Mouse (Mus musculus): Measurements from ENCODE around the gene Elmsan1.

The Elmsan1 gene

GRCm38 (mm10) chr12:84176126-84176769 lies 42.4 kb downstream of the Elmsan1 start:
- DNase-seq (ENCODE audit: low read depth, low spot score): peak; percentile 80

GRCm38 (mm10) chr12:84175659-84176061 lies 43.0 kb downstream of the Elmsan1 start:
- peak; percentile 86 for DNase-seq (ENCODE audit: low read depth, low spot score)

DNA sequence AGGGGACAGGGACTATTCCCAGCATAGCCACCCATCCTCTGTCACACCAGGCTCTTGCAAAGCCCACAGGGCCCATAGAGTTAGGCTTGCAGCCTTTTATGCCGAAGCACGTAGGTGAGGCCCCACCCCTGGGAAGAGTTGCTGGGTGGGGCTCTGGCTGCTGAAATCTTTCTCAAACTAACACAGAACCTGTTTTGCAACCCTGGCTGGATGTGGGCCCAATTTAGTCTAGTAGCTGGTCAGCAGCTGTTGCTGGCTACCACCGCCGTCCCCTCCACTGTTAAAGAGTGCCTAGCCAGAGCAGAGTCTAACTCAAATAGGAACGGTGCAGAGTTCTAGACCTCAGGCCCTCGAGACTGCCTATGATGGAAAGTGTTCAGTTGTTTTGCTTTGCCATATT lies 43.8 kb downstream of the Elmsan1 start:
- no peak for DNase-seq (ENCODE audit: low read depth, low spot score)

GRCm38 (mm10) chr12:84174190-84174811 lies 44.4 kb downstream of the Elmsan1 start:
- no peak for DNase-seq (ENCODE audit: low read depth, low spot score)

GRCm38 (mm10) chr12:84173309-84173915 lies 45.3 kb downstream of the Elmsan1 start:
- peak; percentile 45 for DNase-seq (ENCODE audit: low read depth, low spot score)

GRCm38 (mm10) chr12:84172862-84173261 lies 45.8 kb downstream of the Elmsan1 start:
- no peak for DNase-seq (ENCODE audit: low read depth, low spot score)

DNA sequence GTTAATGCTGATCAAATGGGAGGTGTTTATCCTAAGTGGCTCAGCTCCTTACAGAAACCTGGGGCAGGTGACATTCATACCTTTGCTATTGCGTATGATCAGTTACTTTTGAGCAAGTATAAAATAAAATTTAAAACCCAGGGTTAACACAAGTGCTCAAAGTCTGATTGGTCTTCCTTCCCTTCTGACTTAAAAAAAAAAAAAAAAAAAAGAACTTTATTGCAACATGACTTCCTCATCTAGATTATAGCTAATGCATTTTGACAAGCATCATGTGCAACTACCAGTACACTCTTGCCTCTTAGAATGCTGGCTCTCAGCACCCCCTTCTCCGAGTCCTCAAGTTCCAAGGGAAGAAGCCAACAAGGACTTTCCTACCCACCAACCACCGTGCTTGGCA lies 46.5 kb downstream of the Elmsan1 start:
- DNase-seq (ENCODE audit: low read depth, low spot score): no peak

DNA sequence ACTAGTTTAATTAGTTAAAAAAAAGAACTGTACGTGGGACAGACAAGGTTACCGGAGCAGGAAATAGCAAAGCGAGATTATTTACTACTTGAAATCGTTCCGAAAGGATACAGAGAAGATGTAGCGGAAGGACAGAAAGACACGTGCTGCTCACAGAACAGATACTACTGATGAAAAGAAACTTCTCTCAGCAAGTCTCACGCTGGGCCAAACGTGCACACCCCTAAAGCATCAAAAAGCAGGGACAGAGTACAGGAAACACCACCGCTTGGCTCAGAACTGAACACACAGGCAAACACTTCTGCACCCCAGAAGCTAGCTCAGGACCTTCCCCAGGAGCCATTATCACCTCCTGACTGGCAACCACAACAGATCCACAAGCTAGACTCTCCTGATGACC lies 48.1 kb downstream of the Elmsan1 start:
- DNase-seq (ENCODE audit: low read depth, low spot score): no peak

GRCm38 (mm10) chr12:84165631-84166373 lies 52.9 kb downstream of the Elmsan1 start:
- DNase-seq (ENCODE audit: low read depth, low spot score): no peak

DNA sequence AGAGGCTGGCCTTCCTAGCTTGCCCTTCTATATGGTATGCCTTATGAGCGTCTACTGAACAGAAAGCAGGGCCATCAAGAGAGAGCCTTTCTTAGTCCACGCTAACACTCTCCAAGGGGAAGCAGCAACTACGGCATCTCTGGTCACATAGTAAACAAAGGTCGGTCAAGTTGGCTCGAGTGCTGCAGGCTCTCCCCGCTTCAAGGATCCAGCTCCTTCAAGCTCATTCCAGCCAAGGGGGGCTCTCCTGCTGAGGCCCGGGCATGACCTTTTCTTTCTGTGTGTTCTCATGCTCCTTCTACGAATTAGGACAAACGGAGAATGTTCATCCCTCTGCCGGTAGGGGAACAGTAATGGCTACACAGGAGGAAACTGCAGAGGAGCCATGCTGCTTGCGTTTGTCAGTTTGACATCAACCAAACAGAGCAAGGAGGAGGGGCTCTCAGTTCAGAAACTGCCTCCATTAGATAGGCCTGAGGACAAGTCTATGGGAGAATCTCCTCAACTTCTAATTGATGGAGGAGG lies 55.0 kb downstream of the Elmsan1 start:
- DNase-seq (ENCODE audit: low read depth, low spot score): no peak

DNA sequence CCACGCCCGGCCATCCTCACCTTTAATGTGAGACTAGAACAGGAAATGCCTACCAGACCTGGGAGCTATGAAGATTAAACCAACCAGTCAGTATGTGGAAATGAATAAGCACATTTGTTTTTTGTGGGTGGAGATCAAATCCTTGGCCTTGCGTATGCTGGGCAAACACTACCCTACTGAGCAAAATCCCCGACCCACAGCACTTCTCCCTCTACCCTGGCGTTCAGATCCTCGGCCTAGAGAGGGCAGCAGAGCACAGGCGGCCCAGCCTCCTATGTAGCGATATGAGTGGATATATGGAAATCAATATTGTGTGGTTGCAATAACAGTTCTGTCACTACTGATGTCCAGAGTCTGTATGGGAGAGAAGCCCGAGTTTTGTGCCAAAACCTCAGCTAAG lies 55.5 kb downstream of the Elmsan1 start:
- DNase-seq (ENCODE audit: low read depth, low spot score): peak; percentile 52

DNA sequence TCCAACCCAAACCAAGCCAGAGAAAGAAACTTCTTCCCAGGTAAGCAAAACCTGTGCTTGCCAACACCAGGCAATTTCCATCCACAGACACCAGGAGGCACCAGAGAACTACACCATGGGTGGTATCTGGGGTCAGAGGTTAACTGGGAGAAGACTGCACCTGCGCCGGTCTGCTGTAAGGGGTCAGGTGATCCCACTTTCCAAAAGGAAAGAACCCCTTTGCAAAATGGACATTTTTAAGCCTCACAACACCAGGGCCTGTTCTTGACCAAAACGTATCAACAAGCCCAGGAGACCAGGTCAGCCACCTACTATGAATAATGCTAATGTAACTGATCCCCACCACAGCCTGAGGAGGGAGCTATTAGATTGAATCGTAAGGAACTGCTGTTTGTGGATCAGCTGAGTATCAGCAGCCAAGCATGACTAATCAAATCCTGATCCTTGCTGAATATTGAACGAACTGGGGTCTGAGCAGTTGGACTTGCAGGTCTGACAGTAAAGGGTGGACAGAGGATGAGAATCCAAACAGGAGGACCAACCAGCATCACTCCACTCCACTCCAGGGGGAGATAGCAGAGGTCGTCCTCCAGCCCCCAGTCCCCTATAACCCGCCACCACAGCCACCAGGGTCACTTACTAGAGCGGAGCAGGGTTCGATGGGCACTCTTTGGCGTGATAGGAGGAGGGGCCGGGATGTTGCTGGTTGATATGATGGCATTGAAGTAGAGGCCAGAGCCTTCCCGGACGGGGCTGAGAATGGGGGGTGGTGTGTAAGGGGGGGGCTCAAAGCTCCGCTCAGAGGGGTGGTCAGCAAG lies 56.9 kb downstream of the Elmsan1 start:
- DNase-seq (ENCODE audit: low read depth, low spot score): peak; percentile 58

DNA sequence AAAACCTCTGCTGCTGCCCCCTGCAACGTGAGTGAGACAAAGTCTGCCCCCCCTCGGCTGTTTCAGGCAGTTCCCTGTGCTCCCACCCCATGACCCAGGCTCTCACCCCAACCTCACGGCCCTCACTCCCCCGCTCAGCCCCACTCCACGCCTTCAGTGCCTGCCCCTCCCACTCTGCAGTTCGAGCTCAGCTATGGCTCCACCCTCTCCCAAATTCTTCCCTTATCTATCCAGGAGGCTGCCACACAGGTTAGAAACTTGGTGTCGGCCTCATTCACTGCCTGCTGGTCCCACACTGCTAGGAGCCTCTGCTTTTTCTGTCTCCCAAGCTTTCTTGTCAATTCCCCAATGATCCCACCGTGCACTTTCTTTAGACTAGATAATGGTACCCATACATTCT lies 57.6 kb downstream of the Elmsan1 start:
- no peak for DNase-seq (ENCODE audit: low read depth, low spot score)

DNA sequence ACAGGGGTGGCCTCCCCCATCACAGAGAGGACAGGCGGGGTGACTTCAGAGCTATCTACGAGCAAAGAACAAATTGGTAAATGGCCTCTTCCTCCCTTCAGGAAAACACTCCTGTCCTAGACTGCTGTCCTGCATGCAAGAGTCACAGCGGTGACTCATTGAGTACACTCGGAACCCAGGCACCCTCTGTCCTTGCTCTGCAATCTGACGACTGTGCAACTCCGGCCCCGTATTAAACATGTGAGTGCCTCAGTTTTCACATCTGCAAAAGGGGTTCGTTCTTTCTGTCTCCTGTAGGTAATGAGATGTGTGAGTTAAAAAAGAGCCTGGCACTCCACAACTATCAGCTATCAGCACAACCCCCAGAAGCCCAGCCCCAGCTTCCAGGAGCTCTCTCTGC lies 58.2 kb downstream of the Elmsan1 start:
- DNase-seq (ENCODE audit: low read depth, low spot score): no peak

DNA sequence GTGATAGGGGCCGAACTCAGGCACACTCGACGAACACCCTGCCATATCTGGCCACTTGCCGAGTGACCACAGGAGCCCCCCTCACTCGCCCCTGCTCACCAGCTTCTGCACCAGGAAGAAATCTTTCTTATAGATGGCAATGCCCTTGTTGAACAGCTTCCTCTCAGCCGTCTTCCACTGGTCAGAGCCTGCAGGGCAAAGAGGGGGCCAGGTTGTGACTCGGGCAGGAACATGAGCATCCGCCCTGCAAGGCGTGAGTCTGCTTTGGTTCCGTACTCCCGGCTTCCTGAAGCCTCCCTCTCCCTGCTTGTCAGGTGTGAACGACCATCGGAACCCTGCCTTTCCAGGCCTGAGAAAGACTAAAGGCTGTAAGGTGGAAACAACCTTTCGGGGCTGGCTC lies 60.5 kb downstream of the Elmsan1 start:
- no peak for DNase-seq (ENCODE audit: low read depth, low spot score)

- no peak for DNase-seq (ENCODE audit: low read depth, low spot score)
Observed at GRCm38 (mm10) chr12:84156210-84156609, 62.5 kb downstream of the Elmsan1 start.

DNA sequence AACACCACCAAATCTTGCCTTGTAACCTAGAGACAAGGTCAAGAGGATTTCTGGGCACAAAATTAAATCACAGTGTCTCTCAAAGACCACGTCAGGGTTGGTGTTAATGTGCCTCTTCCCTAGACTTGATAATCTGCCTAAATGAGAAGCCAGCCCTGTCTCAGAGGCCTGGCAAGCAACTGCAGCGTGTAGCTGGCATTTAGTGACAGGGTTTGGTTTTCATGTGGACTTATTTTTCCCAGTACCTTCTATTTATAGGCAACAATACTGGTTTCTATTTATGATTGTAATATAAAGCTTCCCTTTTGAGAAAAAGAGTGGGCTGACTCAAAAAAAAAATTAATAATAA lies 63.2 kb downstream of the Elmsan1 start:
- no peak for DNase-seq (ENCODE audit: low read depth, low spot score)

DNA sequence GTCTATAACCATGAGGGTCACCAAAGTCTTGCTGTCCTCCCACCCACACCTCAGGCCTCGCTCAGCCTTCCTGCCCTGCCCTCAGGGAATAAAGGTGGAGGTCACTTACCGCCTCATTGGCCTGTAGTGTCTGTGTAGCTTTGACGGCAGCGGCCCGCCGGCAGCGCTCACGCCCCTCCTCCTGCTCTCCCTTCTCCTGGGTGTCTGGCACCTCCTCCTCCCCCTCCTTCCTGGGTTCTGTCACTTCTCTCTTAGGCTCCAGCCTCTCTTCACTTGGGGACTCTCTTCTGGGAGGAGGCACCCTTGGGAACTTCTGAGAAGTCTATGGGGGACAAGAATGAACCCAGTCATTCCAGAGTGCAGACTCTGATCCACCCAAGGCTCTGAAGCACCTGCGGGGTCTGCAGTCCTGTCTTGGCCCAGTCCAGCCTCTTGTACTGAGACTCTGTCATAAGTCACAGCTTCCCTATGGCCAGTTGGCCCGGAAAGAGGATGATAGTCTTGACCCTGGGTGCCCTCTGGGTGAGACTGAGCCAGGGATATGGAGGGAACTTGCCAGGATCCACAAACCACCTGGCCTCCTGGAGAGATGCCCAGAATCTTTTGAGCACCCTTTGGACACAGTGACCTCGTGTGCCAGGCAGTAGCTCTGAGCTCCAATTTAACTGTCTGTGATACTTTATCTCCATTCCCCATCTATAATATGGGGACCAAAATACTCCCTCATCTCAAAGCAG lies 63.7 kb downstream of the Elmsan1 start:
- no peak for DNase-seq (ENCODE audit: low read depth, low spot score)

- DNase-seq (ENCODE audit: low read depth, low spot score): no peak
Observed at GRCm38 (mm10) chr12:84153414-84153813, 65.3 kb downstream of the Elmsan1 start.

DNA sequence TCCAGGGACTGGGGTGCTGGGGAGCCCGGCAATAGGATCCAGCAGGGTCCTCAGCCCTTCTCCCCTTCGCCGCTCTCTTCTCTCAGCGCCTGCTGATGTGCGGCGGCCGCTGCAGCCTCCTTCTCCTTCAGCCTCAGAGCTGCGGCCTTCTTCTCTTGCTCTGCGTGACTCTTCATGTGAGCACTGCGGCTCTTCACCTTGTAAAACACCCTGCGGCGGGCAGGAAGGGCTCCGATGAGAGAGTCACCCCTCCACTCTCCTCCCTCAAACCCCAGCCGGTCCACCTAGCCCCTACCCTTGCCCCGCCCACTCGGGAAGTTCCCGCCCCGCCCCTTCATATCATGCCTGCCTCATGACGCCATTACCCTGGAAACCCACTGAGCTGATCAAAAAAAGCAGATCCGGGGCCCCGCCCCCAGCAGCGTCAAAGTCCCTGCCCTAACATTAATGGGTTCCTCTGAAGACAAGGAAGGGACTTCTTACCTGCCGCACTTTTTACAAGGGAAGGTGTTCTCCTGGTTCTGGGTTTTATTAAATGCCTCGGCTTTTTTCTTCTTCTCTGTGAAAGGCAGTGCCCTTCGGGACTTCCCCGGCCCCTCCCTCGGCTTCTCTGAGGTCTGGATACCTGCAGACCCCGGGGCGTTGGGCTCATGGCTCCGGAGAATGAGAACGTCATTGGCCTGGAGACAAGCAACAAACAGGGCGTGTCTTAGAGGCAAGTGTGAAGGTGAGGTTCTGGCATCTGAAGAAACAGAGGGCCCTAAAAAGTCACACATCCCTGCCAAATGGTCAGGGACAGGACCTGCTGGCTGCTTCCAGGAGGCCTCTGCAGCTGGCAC lies 66.1 kb downstream of the Elmsan1 start:
- DNase-seq (ENCODE audit: low read depth, low spot score): no peak

Data from A20 (cell line).